9 mouse cellular contexts compared by ENCODE assay signal in the genomic region with DNA sequence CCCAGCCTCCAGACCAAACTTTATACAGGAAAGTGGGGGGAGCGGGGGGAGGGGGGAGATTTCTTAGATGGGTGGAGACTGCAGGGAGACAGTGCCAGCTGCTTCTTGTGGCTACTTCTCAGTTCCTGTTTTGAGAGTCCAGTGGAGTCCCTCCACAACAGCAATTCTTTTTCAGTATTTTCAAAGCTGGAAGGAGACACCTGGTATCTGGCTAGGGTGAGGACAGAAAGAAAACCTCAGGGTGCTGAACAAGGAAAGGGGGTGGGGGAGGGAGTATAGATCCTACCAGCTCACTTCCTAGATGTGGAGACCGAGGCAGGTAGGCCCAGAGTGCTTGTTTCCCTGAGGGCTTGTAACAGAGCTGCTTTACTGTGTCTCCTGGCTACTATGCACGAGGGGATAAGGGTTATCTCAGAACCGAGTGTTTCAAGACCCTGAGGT. TPM values are rescaled to one million over a fixed set of nuclear protein-coding genes. Genes with fewer than 3 reads are reported as not detected.
DNase-seq lines count a peak whose midpoint lies in the region; ATAC-seq and TF ChIP-seq lines count a peak whose summit lies in the region.
"Had no signal": no experiment of that assay in that cellular context is flagged by ENCODE, and none has a peak within 500 bp of the region (broad histone marks: within the 10 kb centered on the region; RNA-seq: fewer than 3 reads in every experiment).

No protein-coding gene starts in this region.

- ATAC-seq in neural tube, embryonic 14.5 days (ENCODE audit: low read depth) = no peak
- ATAC-seq in neural tube, embryonic 15.5 days (ENCODE audit: low FRiP score) = no peak

- H3K9ac ChIP-seq in neural tube, embryonic 14.5 days (replicated peaks; ENCODE audit: low read depth, low read length) = no peak overlapping the region
- no peak overlapping the region for H3K9ac ChIP-seq in neural tube, embryonic 15.5 days (replicated peaks)

- 45% methylated on average over 4 of the region's 4 CpGs for WGBS in neural tube, embryonic 14.5 days
- 57% methylated on average over 4 of the region's 4 CpGs for WGBS in neural tube, embryonic 15.5 days

- H3K36me3 ChIP-seq in neural tube, embryonic 14.5 days (ENCODE audit: control insufficient read depth, insufficient read depth, low read length) = peaks cover 10% of the 10 kb centered on the region; the same call in 1 of the 2 replicates
- H3K36me3 ChIP-seq in neural tube, embryonic 15.5 days = peaks cover 15% of the 10 kb centered on the region
- H3K36me3 ChIP-seq in splenic B cell, adult 2 months (ENCODE audit: control insufficient read depth, insufficient read depth, low read length, poor library complexity, severe bottlenecking) = no peaks in the 10 kb centered on the region

- DNase-seq in gastrocnemius, adult 2 months = no peak
- DNase-seq in gastrocnemius, adult 8-10 months (ENCODE audit: low spot score in 2 of 2) = no peak
- peak; percentile 52 to 62 for DNase-seq in kidney, postnatal 4 days
- peak; percentile 79 for DNase-seq in splenic B cell, adult 2 months (ENCODE audit: low read depth, low spot score)
- DNase-seq in left cerebral cortex, adult 2 months (ENCODE audit: extremely low spot score in 1 of 2, low spot score in 2 of 2) = no peak
- no peak for DNase-seq in adrenal gland, postnatal 4 days (ENCODE audit: low spot score in 2 of 2)
- DNase-seq: gastrocnemius, postnatal 25 days had no signal

- no peaks in the 10 kb centered on the region for H3K4me1 ChIP-seq in neural tube, embryonic 14.5 days (ENCODE audit: control insufficient read depth, insufficient read depth, low read length)
- H3K4me1 ChIP-seq in neural tube, embryonic 15.5 days = no peaks in the 10 kb centered on the region

- intact Hi-C loops in gastrocnemius, adult 2 months (cut with DNase I) = loop anchor here (5.0 kb wide), 1 partner anchor 39 kb away; no protein-coding TSS in a partner anchor
- intact Hi-C loops in left cerebral cortex, adult 2 months (cut with DNase I) = no loop called here

- H3K4me2 ChIP-seq in neural tube, embryonic 14.5 days (ENCODE audit: low read depth, low read length) = no peak overlapping the region
- no peak overlapping the region for H3K4me2 ChIP-seq in neural tube, embryonic 15.5 days

- H3K27me3 ChIP-seq in neural tube, embryonic 14.5 days (ENCODE audit: control insufficient read depth, insufficient read depth, low read length) = no peaks in the 10 kb centered on the region
- H3K27me3 ChIP-seq in neural tube, embryonic 15.5 days (replicated peaks) = no peaks in the 10 kb centered on the region
- H3K27me3 ChIP-seq in splenic B cell, adult 2 months (ENCODE audit: control insufficient read depth, insufficient read depth, low read length, poor library complexity, severe bottlenecking) = no peaks in the 10 kb centered on the region

- no peak for TF ChIP-seq CTCF in gastrocnemius, adult 2 months (IDR thresholded peaks at IDR 0.05)
- TF ChIP-seq CTCF in left cerebral cortex, adult 2 months (IDR thresholded peaks at IDR 0.05) = no peak

- H3K9me3 ChIP-seq in neural tube, embryonic 14.5 days (ENCODE audit: control insufficient read depth, low read length) = no peaks in the 10 kb centered on the region
- no peaks in the 10 kb centered on the region for H3K9me3 ChIP-seq in neural tube, embryonic 15.5 days (replicated peaks)

- no peak overlapping the region for H3K4me3 ChIP-seq in gastrocnemius, adult 2 months
- H3K4me3 ChIP-seq in neural tube, embryonic 14.5 days (ENCODE audit: low read depth, low read length) = no peak overlapping the region
- no peak overlapping the region for H3K4me3 ChIP-seq in neural tube, embryonic 15.5 days (replicated peaks)
- H3K4me3 ChIP-seq in left cerebral cortex, adult 2 months = no peak overlapping the region

- H3K27ac ChIP-seq in gastrocnemius, adult 2 months = peak overlapping the region; percentile 59
- 0 out of 2 replicates have a peak overlapping the region, but pooled peaks have one; percentile 10 for H3K27ac ChIP-seq in neural tube, embryonic 14.5 days (ENCODE audit: low read depth, low read length)
- no peak overlapping the region for H3K27ac ChIP-seq in neural tube, embryonic 15.5 days (replicated peaks)
- no peak overlapping the region for H3K27ac ChIP-seq in left cerebral cortex, adult 2 months

RNA-seq across cellular contexts. Expression of gene Stoml1, which starts 13.6 kb away (rescaled TPM):
- total RNA-seq in gastrocnemius, adult 2 months (2021) = 1 to 10 TPM; 6.8 to 7.3 TPM
- 10 to 100 TPM in 2 of 4 experiments, 1 to 10 TPM in 2; 8.6 to 10.8 (median 9.8) TPM for total RNA-seq in gastrocnemius, adult 8-10 months (2022)
- polyA plus RNA-seq in neural tube, embryonic 14.5 days (2014; fragmentation: Nextera tagmentation; extraction: Ambion mirVana) = 112 and 129 TPM in 2 replicates
- polyA plus RNA-seq in neural tube, embryonic 15.5 days (2015; fragmentation: Nextera tagmentation; extraction: Ambion mirVana) = 121 and 136 TPM in 2 replicates
- 10 to 100 TPM; 66.5 to 72.6 TPM for total RNA-seq in left cerebral cortex, adult 2 months (2021)
- 10 to 100 TPM; 29.9 to 30.8 TPM for total RNA-seq in adrenal gland, postnatal 4 days (2021)

RNA-seq across cellular contexts. Expression of gene Pml, which starts 17.0 kb away (rescaled TPM):
- 1 to 10 TPM; 4.1 to 4.5 TPM for total RNA-seq in gastrocnemius, adult 2 months (2021)
- total RNA-seq in gastrocnemius, adult 8-10 months (2022) = 1 to 10 TPM; 2.5 to 4.5 (median 3.1) TPM
- 2.7 and 3.3 TPM in 2 replicates for polyA plus RNA-seq in neural tube, embryonic 14.5 days (2014; fragmentation: Nextera tagmentation; extraction: Ambion mirVana)
- 3.9 and 8.6 TPM in 2 replicates for polyA plus RNA-seq in neural tube, embryonic 15.5 days (2015; fragmentation: Nextera tagmentation; extraction: Ambion mirVana)
- total RNA-seq in left cerebral cortex, adult 2 months (2021) = 10 to 100 TPM; 14.1 to 19.3 TPM
- 10 to 100 TPM; 31.6 to 32.1 TPM for total RNA-seq in adrenal gland, postnatal 4 days (2021)

RNA-seq across cellular contexts. Expression of gene Loxl1, which starts 46.4 kb away (rescaled TPM):
- 10 to 100 TPM; 10.6 to 17.9 TPM for total RNA-seq in gastrocnemius, adult 2 months (2021)
- total RNA-seq in gastrocnemius, adult 8-10 months (2022) = 10 to 100 TPM in 2 of 4 experiments, 1 to 10 TPM in 2; 5.9 to 10.7 (median 8.9) TPM
- polyA plus RNA-seq in neural tube, embryonic 14.5 days (2014; fragmentation: Nextera tagmentation; extraction: Ambion mirVana) = 1.2 and 8.6 TPM in 2 replicates
- 10.2 and 12.1 TPM in 2 replicates for polyA plus RNA-seq in neural tube, embryonic 15.5 days (2015; fragmentation: Nextera tagmentation; extraction: Ambion mirVana)
- 1 to 10 TPM; 2.1 to 2.2 TPM for total RNA-seq in left cerebral cortex, adult 2 months (2021)
- total RNA-seq in adrenal gland, postnatal 4 days (2021) = 10 to 100 TPM; 57.7 to 60.2 TPM

Comparison
In these comparisons a context has a peak if more than half of its experiments do, and no peak if none do; other contexts are left out.
1. H3K27ac ChIP-seq: peak in gastrocnemius, adult 2 months (single experiment) and neural tube, embryonic 14.5 days (single experiment); none in neural tube, embryonic 15.5 days (single experiment) and left cerebral cortex, adult 2 months (single experiment).
2. DNase-seq: peak in kidney, postnatal 4 days (2 of 2) and splenic B cell, adult 2 months (single experiment); none in gastrocnemius, adult 2 months (single experiment), gastrocnemius, adult 8-10 months (0 of 2), left cerebral cortex, adult 2 months (0 of 2) and adrenal gland, postnatal 4 days (0 of 2).